Mouse (Mus musculus): ENCODE data around the gene Tmem41b.

The Tmem41b gene

DNA sequence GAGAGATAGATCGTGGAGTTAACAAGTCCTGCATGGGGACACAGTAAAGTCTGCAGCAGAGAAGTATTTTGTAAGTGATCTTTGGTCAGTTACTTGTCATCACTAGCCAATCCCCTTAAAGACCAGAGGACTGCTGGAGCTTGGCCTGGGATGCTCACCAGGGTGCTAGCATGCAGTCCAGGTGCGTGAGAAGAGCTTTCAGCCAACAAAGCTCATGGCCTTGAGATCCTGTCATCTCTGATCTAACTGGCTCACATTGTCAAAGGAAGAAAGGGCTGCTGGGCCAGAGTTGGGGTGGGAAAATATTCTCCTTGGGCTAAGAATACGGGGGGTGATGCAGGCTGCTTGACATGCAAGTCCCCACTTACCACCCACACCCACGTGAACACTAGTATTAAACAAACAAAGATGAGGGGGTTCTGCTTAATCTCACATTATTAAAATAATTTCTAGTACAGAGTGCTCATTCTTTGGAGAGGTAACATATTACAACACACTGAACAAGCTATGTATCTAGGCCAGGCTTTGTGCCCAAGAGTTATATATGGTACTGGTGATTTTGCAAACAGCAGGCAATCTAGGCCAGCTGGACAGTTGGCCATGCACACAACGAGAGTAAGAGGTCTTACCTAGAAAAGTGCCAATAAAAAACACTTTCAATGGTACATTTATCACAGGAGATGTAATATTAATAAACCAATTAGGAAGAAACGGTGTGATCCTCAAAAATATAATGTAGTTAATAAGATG lies 10.6 kb downstream of the Tmem41b start:
- DNase-seq (ENCODE audit: low spot score in 2 of 2) = no peak

DNA sequence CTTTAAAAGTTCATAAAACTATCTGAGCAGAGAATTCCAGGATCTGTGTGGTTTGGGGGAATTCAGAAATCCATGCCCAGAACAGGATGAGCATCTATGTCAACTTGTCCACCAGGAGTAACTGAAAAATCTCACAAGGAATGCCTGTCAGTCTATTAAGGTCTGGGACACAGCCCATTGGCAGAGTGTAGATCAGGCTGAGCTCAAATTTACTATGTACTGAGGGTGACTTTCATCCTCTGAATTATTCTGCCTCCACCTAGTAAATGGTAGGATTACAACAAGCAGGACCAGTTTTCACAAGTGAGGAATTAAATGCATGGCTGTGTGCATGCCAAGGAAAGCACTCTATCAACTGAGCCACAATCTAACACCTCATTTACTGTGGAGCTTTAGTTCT lies 17.2 kb downstream of the Tmem41b start:
- no peak for DNase-seq (ENCODE audit: low spot score in 2 of 2)

DNA sequence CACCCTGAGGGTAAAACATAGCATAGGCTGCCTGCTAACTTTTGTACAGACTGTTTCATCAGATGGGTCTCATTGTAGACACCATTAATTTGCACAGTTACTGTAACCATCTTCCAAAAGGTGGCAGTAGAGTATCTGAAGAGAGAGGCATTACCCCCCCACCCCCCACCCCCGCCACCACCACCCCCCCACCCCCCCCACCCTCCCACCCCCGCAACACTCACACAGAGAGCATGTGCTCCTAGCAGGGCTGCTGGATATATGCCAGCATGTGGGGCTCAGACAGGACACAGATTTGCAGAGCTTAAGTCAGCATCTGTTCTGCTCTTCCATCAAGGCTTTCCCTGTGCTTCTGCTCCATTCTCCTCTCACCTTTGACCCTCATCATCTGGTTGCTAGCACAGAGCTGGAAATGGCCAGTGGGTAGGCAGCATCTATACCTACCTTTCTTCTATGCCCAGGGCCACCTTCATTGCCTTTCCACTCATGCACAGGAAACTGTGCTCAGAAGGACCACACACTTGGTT lies 17.7 kb downstream of the Tmem41b start:
- no peak for DNase-seq (ENCODE audit: low spot score in 2 of 2)

DNA sequence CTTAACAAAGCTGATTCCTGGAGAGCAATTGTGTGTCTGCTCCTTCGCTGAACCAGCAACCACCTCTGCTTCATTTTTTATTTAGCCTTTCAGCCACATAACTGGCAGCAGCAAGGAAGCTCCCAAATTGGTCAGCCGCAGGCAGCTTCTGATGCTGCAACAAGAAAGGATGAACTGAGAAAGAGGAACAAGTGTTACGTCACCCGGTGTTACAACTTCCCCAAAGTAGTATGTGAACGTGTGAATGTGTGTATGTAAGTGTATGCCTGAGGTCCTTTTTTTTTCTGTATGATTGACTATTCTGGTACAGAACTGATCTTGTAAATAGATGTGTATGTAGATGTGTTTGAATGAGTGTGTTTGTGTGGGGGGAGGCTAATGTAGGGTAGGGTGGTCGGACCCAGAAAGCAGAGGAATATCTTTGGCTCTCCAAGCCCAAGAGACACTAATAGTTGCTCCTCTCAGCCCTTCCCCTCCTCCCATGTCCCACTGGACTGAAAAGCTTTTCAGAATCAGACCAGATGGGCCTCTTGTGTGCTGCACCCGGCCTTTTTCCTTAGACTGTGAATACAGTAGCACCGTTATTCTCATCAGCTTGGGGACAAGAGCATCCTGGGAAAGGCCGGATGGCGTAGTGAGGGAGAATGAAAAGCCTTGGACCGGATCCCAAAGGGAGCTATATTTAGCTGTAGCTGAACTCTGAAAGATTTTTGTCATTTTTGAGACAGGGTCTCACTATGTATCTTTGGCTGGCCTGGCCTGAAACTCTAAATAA lies 18.7 kb downstream of the Tmem41b start:
- no peak for DNase-seq (ENCODE audit: low spot score in 2 of 2)

DNA sequence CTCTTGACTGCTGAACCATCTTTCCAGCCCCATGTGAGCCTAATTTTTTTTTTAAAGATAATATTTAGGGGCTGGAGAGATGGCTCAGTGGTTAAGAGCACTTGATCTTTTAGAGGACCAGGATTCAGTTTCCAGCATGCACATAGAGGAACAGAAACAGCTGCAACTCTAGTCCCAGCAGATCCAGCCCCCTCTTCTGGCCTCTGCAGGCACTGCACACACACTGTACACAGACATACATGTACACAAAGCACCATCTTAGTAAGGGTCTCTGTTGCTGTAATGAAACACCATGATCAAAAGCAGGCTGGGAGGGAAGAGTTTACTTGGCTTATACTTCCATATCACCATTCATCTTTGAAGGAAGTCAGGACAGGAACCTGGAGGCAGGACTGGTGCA lies 21.1 kb downstream of the Tmem41b start:
- DNase-seq (ENCODE audit: low spot score in 2 of 2) = no peak

DNA sequence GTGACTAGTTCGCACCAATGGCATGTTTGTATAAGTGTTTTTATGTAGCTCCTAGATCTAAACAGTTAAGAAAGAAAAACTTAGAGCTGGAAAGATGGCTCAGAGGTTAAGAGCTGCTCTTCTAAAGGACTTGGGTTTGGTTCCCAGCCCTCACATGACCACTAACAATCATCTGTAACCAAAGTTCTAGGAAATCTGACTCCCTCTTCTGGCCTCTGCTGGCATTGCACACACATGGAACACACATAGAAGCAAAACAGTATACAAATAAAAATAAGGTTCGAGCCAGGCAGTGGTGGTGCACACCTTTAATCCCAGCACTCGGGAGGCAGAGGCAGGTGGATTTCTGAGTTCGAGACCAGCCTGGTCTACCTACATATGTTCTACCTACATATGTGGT lies 23.0 kb downstream of the Tmem41b start:
- no peak for DNase-seq (ENCODE audit: low spot score in 2 of 2)

DNA sequence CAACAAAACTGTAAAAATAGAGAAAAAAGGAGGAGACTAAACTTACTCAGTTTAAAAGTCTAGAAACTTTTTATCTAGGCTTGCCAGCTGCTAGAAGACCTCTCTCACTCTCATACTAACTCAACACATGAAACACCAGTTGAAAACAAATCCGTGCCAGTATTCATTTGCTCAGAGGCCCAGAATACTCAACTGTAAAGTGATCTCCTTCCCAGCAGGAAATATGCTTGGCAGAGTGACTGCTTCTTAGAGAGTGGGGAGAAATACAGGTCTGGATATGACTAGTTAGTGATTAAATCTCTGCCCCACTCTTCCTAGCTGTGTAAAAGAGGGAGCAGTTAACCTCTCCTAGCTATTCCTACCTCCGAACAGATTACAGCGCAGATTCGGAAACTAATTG lies 24.1 kb downstream of the Tmem41b start:
- DNase-seq (ENCODE audit: low spot score in 2 of 2) = no peak

DNA sequence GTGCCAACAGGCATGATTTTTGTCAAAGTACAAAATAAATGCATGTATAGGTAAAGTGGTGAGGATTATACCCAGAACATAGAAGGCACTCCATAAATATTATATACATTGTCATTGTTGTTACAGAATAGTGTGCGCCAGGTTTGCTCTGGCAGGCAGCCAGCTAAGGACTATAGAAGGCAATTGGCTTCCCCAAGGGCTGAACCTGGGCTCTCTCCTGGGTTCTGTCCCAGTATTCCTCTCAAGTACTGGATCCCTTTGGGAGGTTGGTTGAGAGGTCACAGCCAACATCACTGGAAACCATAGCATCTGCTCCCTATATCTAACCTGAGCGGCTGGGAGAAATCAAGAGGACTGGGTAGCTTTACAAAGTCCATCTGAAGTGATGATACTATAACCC lies 25.2 kb downstream of the Tmem41b start:
- DNase-seq (ENCODE audit: low spot score in 2 of 2) = no peak

DNA sequence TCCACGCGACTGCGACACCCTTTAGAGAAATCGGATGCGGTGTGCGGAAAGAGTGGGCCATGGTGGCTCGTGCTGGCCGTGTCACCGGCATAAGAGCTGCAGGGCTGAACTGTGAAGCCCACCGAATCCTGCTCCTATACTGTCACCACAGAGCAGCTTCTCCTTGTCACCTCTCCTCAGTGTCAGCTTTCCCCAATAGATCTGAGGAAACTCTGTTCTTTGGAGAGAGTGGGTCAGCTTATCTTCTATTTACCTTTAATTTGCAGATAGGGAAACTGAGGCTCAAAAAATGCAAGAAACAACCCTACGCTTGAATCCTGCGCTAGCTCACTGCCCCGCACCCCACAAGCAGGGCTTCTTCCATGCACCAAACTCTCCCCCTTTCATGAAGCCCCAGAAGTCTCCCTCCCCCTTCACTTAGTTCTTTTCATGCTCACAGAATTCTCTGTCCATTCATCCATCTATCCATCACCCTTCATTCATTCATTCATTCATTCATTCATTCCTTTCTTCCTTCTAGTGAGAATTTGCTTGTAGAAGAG lies 26.0 kb downstream of the Tmem41b start:
- DNase-seq (ENCODE audit: low spot score in 2 of 2) = no peak

DNA sequence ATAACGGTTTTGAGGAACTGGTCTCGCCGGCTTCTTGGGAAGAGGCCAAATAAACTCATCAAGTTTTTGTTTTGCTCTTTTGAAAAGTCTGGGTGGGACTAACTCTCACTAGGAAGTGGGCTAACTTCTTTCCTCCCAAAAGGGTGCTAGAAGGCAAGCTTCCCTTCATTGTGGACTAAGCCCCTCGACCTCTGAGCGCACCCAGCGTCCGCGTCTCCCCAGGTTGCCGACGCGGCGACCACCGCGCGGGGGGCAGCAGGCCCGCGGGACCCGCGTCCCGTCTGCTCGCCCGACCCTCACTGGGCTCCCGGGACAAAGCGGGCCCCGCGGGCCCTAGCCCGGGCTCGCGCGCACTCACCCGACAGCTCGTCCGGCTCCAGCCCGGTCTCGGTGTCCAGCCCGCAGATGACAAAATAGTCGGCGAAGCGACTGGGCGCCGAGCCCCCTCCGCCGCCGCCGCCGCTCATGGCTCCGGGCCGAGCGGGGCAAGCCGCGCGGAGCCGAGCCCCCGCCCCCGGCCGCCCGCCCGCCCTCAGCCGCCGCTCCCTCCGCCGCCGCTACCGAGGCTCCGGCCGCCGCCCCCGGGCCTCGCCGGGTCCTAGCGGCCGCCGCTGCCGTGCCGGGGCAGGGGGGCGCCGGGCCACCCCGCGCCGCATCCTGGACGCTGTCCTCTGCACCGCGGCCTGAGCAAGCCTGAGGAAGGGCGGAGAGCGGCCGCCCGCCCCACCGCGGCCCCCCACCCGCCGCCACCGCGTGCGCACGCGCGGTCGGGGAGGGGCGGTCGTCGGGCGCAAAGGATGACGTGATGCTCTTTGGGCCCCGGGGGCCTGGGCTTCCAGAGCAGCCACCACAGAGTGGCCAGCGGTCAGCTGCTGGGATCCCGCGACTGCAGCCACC lies 26.8 kb downstream of the Tmem41b start, which contains the start of gene Dennd5a:
Gene Dennd5a (minus strand): TSS at position 755 of the 897 bp plus-strand sequence.
- DNase-seq (ENCODE audit: low spot score in 2 of 2) = peak; percentile 52 to 60

DNA sequence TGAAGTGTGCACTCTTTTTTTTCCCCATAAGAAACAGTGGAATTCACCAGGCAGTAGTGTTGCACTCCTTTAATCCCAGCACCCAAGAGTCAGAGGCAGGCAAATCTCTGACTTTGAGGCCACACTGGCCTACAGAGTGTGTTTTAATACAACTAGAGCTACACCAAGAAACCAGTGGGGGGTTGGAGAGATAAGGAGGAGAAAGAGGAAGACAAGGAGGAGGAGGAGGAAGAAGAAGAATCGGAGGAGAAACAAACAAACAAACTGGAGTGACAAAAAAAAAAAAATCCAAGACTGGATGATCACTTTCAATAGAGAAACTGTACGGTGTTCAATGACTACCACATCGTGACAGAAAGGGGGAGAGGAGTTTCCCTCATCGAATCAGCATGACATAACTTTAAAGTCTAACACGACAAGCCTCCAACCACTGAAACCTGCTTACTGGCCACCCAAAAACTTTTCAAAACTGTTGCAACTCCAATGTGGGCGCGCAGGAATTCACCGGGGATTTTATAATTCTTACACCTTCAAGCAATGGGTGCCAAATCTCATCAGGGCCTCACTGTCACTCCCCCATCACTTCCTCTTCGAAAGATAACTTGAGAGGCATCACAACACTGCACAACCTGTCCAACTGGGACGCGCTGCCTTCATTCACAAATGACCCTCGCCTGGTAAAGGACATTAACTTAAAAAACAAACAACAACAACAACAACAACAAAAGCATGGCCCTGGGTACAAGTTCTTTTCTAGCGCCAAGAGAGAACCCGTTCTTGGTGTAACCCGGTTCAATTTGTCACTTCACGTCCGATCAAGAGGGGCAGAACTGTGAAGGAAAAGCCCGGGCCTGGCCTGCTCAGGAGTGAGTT lies 27.6 kb downstream of the Tmem41b start:
- no peak for DNase-seq (ENCODE audit: low spot score in 2 of 2)

DNA sequence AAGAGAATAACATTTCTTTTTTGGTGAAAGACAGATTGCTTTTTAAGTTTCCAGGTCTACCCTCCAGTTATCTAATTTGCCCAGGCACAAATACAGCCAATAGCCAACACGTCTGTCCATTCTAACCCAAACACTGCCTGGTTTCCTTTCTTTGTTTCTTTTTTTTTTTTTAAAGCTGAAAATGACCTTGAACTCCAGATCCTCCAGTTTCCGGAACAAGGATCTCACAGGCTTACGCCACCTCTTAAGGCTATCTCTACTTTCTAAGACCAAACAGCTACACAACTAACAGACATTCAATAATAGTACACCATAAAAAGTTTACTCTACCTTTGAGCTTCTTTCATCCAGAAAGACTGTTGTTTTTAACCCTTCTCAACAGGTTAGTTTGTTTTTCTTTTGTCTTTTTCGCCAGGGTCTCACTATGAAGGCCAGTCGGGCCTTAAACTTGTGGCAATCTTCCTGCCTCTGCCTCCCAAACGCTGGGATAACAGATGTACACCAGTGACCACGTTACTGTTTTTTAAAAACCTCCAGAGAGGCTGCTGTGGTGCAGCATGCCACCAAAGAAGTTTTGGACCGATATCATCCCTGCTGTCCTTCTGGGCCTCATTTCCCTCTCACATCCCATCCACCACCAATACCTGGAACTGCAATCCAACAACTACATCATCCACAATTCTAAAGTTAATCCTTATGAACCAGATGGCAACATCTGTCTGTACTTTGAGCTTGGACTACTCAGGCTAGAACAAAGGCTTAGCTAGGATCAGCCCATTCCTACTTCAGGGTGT lies 28.5 kb downstream of the Tmem41b start:
- no peak for DNase-seq (ENCODE audit: low spot score in 2 of 2)

DNA sequence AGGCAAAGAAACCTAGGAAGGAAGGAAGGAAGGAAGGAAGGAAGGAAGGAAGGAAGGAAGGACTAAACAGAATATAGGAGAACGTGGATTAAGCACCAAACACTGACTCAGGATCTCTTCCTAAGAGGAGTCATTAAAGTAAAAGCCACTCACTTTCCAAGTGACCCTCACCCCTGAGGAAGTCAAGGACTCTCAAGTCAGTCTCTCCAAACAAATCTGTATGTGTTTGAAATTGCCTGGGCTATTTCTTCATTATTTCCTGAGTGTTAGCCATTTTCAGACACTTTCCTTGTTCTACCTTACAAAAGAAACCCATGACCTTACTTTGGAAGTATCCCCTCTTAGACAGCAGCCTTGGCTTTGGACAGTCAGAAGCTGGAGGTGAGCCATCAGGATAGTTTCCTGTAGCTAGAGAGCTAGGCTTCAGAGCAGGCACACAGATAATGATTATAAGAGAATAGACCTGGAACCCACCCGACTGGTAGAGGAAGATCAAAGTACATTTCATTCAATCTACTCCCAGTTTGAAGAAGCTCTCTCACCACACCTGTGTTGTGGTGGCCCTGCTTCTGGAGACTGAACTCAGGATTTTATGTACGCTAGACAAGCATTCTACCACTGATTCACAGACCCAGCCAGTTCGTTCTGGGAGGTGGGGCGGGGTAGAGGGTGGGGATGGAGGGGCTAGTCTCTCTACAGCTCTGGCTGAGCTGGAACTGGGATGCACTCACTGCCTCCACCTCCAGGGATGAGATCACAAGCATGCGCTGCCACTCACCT lies 31.9 kb downstream of the Tmem41b start:
- no peak for DNase-seq (ENCODE audit: low spot score in 2 of 2)

DNA sequence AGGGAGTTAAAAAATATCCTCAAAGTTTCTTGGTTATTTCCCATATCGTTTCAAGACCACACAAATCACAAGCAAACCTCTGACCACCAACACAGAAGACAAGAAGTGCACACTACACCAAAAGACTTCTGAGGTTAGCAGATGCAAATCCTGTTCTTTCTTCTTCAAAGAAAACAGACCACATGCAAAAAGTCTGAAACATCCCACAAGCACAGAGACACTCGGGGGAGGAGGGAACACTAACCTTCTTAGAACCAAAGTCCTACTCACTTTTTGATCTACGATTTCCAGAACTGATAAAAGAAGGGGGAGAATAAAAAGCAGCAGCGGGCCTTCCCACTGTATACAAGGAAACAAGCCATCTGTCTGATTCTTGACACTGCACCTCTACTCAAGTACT lies 35.4 kb downstream of the Tmem41b start:
- DNase-seq (ENCODE audit: low spot score in 2 of 2) = no peak

DNA sequence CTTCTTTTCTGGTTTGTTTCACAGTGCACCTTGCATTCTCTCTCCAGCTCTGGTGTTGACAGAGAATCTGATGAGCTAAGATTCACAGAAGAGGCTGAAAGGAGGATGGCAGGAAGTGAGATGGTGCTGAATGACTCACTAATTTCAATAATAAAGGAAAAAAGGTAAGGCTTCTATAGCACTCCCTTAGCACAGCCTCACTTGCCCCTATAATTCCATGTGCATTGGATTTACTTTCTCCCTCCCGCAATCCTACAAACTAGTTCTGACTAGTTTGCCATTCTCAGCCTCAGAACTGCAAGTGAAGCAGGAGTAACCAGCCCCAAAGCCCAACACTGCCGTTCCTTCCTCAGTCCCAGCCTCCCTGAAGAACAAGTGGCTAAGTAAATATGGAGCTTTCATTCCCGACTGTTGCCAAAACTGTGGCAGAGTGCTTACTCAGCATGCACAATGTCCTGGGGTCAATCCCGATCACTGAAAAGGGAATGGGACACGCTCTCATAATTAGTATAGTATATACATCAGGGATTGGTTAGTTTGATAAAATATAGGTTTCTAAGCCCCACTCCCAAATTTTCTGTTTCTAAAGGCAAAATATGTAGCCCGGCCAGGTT lies 42.2 kb downstream of the Tmem41b start:
- DNase-seq (ENCODE audit: low spot score in 2 of 2) = no peak

DNA sequence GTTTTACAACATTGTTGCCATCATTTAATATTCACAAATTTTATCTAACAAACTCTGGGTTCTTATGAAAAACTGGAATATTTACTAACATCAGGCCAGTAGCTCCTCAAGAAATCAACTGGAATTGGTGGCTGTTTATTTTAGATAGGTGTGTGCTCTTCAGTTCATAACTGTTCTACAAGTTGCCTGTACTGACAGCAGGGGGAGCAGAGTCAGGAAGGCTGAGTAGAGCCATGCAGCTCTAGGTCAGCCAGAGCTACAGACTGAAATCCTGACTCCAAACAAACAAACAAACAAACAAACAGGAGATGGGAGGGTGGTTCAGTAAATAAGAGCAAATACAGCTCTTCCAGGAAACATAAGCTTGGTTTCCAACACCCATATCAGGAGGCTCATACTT lies 57.1 kb downstream of the Tmem41b start:
- no peak for DNase-seq (ENCODE audit: low spot score in 2 of 2)

DNA sequence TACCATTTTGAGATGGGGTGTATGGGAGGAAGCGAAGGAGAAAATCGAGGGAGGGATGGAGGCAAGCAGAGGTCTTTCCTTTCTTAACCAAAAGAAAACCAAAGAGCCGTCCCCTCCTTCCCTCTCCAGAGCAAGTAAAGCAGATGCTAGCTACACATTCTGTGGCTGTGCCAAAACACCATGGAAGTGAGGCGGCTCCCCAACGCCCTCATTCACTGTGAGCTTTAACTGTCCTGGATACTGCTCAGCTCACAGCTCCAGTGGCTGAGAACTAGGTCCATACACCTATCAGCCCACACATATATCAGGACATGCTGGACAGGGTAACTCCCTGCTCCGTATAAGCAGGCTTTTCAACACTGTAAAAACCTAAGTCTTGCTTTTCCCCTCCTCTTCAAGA lies 58.4 kb downstream of the Tmem41b start:
- no peak for DNase-seq (ENCODE audit: low spot score in 2 of 2)

DNA sequence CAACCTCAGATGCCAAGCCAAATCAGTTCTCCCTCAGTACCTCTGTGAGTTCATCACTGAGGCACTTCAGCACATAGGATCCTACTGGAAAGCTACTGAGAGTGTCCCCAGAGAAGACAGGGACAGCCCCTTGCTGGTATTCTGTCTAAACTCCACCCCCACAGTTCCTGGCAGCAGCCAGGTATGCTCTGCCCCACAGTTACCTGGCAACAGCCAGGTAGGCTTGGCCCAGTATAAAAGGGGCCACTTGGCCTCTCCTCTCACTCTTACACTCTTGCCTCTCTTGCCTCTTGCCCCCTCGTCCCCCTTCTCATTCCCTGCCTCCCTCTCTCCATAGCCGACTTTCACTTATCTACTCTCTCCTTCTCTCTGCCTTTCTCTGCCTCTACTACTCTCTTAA lies 61.8 kb downstream of the Tmem41b start:
- no peak for DNase-seq (ENCODE audit: low spot score in 2 of 2)

DNA sequence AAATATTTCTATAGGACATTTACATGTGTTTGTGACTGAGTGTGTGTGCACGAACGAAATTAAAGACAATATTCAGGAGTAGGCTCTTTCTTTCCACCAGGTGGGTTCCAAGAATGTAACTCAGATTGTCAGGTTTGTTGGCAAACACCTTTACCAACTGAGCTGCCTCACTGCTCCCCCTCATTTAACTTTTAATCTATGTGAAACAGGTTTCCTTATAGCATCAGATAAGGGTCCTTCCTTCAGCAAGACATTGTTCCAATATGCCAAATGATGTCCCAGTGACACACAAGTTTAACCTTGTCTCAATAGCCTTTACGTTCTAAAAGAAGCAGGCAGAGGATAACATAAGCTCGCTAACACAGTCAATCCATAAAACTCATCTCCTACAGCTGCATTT lies 63.8 kb downstream of the Tmem41b start:
- DNase-seq (ENCODE audit: low spot score in 2 of 2) = no peak

Measured in urinary bladder, postnatal 36 days (tissue).